Mouse (Mus musculus) hindbrain, embryonic 12.5 days (tissue): ENCODE data around the gene Plpp7. TPM values are rescaled to one million over a fixed set of nuclear protein-coding genes. Genes with fewer than 3 reads are reported as not detected.

Experiments
- ATAC-seq: fragments of 200-750 bp; cut with Nextera tagmentation; 2 replicates; pipeline ENCODE4 v1.8.0; 2017; ENCODE audit warnings: moderate TSS enrichment; ENCODE audit not compliant: low FRiP score
- H3K27ac ChIP-seq: fragments of 300-500 bp; sonication (generic); 2 replicates; pipeline ENCODE4 v1.5.1; 2016; ENCODE audit warnings: mild to moderate bottlenecking
- H3K27me3 ChIP-seq: fragments of 300-500 bp; sonication (generic); 2 replicates; pipeline ENCODE4 v1.6.1; 2016; ENCODE audit warnings: mild to moderate bottlenecking
- H3K36me3 ChIP-seq: fragments of 300-500 bp; sonication (generic); 2 replicates; pipeline ENCODE4 v1.6.1; 2016; ENCODE audit warnings: mild to moderate bottlenecking
- H3K4me1 ChIP-seq: fragments of 300-500 bp; sonication (generic); 2 replicates; pipeline ENCODE4 v1.6.1; 2016
- H3K4me2 ChIP-seq: fragments of 300-500 bp; sonication (generic); replicated peaks from 2 replicates; pipeline ENCODE4 v1.6.1; 2016; ENCODE audit warnings: mild to moderate bottlenecking
- H3K4me3 ChIP-seq: fragments of 300-500 bp; sonication (generic); 2 replicates; pipeline ENCODE4 v1.5.1; 2016; ENCODE audit warnings: mild to moderate bottlenecking
- H3K9ac ChIP-seq: fragments of 300-500 bp; sonication (generic); 2 replicates; pipeline ENCODE4 v1.6.1; 2016; ENCODE audit warnings: mild to moderate bottlenecking, moderate library complexity
- H3K9me3 ChIP-seq: fragments of 300-500 bp; sonication (generic); replicated peaks from 2 replicates; pipeline ENCODE4 v1.6.1; 2016; ENCODE audit warnings: mild to moderate bottlenecking
- WGBS: fragments of 180-500 bp; shearing (Covaris S2); methylation state at CpG from one replicate; pipeline ENCODE4 v1.1.7; 2016; 5-methylcytosine and 5-hydroxymethylcytosine counted together
- polyA plus RNA-seq: library from polyadenylated mRNA; unstranded; fragments of >200 nt; fragmentation: Nextera tagmentation; extraction: Ambion mirVana; gene quantifications from 2 replicates; pipeline ENCODE4 v1.2.1, GENCODE M21; 2016

Gene Plpp7
- polyA plus RNA-seq, 1 experiment from 2014 or later = 11.1 TPM

- H3K4me2 ChIP-seq = peak overlapping the region; percentile 49
- peak overlapping the region; percentile 43; the same call in 1 of the 2 replicates for H3K9ac ChIP-seq
- 0 out of 2 replicates have a peak, but pooled peaks have one; percentile 8 for ATAC-seq
- 9% methylated on average over 34 of the region's 35 CpGs for WGBS
- H3K27ac ChIP-seq = no peak overlapping the region
- peak overlapping the region; percentile 16 for H3K4me3 ChIP-seq
- H3K36me3 ChIP-seq = no peaks in the 10 kb centered on the region
- no peaks in the 10 kb centered on the region for H3K9me3 ChIP-seq
- peaks cover 26% of the 10 kb centered on the region for H3K4me1 ChIP-seq
- H3K27me3 ChIP-seq = peaks cover 72% of the 10 kb centered on the region
These were observed 6.9 kb upstream of the Plpp7 start for GRCm38 (mm10) chr2:32088372-32088981.

DNA sequence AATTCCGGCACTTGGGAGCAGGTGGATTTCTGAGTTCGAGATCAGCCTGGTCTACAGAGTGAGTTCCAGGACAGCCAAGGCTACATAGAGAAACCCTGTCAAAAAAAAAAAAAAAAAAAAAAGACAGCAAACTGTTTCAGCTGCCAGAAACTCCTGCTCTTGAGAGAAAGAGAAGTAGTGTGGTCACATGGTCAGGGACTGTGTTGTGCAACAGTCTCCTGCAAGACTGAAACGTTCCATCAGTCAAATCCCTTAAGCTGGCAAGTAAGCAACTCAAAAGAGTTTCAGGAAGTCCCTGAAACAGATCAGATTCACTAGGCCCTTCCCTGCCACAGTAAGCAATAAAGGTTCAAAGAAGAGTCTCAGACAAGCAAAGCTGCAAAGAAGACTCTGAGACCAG lies 5.7 kb upstream of the Plpp7 start:
- no peaks in the 10 kb centered on the region for H3K9me3 ChIP-seq
- H3K9ac ChIP-seq = no peak overlapping the region
- peaks cover 61% of the 10 kb centered on the region for H3K27me3 ChIP-seq
- H3K4me1 ChIP-seq = peaks cover 16% of the 10 kb centered on the region
- H3K36me3 ChIP-seq = no peaks in the 10 kb centered on the region
- H3K4me3 ChIP-seq = no peak overlapping the region
- no peak for ATAC-seq
- no peak overlapping the region for H3K4me2 ChIP-seq
- no peak overlapping the region for H3K27ac ChIP-seq
- WGBS = 78% methylated on average over 3 of the region's 3 CpGs

GRCm38 (mm10) chr2:32090145-32090544 lies 5.2 kb upstream of the Plpp7 start:
- Histone ChIP-seq H3K4me1 (peaks cover 17% of the 10 kb centered on the region), H3K27ac (no peak overlapping the region), H3K9me3 (no peaks in the 10 kb centered on the region), H3K36me3 (no peaks in the 10 kb centered on the region), H3K9ac (no peak overlapping the region), H3K27me3 (peaks cover 55% of the 10 kb centered on the region), H3K4me2 (no peak overlapping the region), H3K4me3 (no peak overlapping the region)
- ATAC-seq = no peak
- 75% methylated on average over 2 of the region's 2 CpGs for WGBS

GRCm38 (mm10) chr2:32091956-32092355 lies 3.4 kb upstream of the Plpp7 start:
- Histone ChIP-seq H3K9ac (no peak overlapping the region), H3K4me3 (no peak overlapping the region), H3K9me3 (no peaks in the 10 kb centered on the region), H3K36me3 (no peaks in the 10 kb centered on the region), H3K4me1 (peaks cover 35% of the 10 kb centered on the region), H3K4me2 (no peak overlapping the region), H3K27me3 (peaks cover 37% of the 10 kb centered on the region), H3K27ac (no peak overlapping the region)
- ATAC-seq = no peak
- 71% methylated on average over 3 of the region's 3 CpGs for WGBS

- 88% methylated on average over 7 of the region's 7 CpGs for WGBS
- H3K4me3 ChIP-seq = no peak overlapping the region
- no peaks in the 10 kb centered on the region for H3K9me3 ChIP-seq
- no peak overlapping the region for H3K4me2 ChIP-seq
- H3K27me3 ChIP-seq = peaks cover 15% of the 10 kb centered on the region
- no peak overlapping the region for H3K9ac ChIP-seq
- no peak overlapping the region for H3K27ac ChIP-seq
- H3K36me3 ChIP-seq = no peaks in the 10 kb centered on the region
- peaks cover 21% of the 10 kb centered on the region for H3K4me1 ChIP-seq
- ATAC-seq = no peak
These were observed 1.2 kb upstream of the Plpp7 start for GRCm38 (mm10) chr2:32094001-32094707.

GRCm38 (mm10) chr2:32096122-32096420 lies 743 bp downstream of the Plpp7 start:
- H3K9ac ChIP-seq = peak overlapping the region; percentile 72
- peak overlapping the region; percentile 70 for H3K4me2 ChIP-seq
- ATAC-seq = no peak; the same call in 1 of the 2 replicates
- peak overlapping the region; percentile 42 for H3K4me3 ChIP-seq
- peaks cover 7% of the 10 kb centered on the region; the same call in 1 of the 2 replicates for H3K36me3 ChIP-seq
- H3K4me1 ChIP-seq = peaks cover 19% of the 10 kb centered on the region
- H3K9me3 ChIP-seq = no peaks in the 10 kb centered on the region; the same call in 1 of the 2 replicates
- H3K27me3 ChIP-seq = no peaks in the 10 kb centered on the region
- peak overlapping the region; percentile 80 for H3K27ac ChIP-seq
- WGBS = 78% methylated on average over 10 of the region's 10 CpGs

DNA sequence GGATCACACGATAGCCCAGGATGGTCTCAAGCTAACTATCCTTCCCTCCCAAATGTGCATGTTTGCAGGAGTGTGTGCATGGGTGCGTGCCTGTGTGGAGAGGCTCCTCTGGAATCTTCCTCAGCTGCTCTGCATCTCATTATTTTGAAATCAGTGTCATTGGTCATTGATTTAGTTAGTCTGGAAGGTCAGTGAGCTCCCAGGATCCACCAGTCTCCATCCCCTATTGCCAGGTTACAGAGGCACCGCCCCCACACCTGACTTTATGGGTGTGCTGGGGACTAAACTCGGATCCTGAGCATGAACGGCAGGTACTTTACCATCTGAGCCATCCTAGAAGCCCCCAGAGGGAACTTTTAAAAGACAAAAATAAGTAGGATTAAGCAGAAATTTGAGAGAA lies 7.6 kb downstream of the Plpp7 start:
- no peak for ATAC-seq
- H3K4me2 ChIP-seq = no peak overlapping the region; the same call in 1 of the 2 replicates
- no peak overlapping the region for H3K4me3 ChIP-seq
- peaks cover 17% of the 10 kb centered on the region for H3K4me1 ChIP-seq
- no peaks in the 10 kb centered on the region; the same call in 1 of the 2 replicates for H3K9me3 ChIP-seq
- H3K9ac ChIP-seq = no peak overlapping the region
- WGBS = 62% methylated on average over 5 of the region's 5 CpGs
- no peaks in the 10 kb centered on the region for H3K27me3 ChIP-seq
- H3K36me3 ChIP-seq = peaks cover 7% of the 10 kb centered on the region; the same call in 1 of the 2 replicates
- no peak overlapping the region for H3K27ac ChIP-seq

DNA sequence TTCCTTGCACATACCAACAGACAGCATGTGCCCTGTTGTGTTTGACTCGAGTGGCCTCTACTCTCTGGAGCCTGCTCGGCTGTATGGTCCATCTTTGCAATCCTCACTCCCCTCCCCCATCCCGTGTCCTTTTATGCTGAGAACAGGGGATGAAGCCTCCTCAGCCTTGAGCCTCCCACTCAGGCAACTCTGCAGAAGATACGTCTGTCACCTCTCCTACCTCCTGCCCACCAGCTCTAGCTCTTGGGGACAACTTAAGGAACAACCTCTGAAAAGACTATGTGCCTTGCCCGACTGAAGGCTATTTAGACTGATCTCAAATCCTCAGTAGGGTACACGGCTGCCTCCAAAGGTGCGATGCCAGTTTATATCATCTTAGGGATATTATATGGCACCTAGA lies 8.2 kb downstream of the Plpp7 start:
- no peaks in the 10 kb centered on the region; the same call in 1 of the 2 replicates for H3K9me3 ChIP-seq
- no peak overlapping the region for H3K27ac ChIP-seq
- peaks cover 11% of the 10 kb centered on the region; the same call in 1 of the 2 replicates for H3K36me3 ChIP-seq
- no peak overlapping the region; the same call in 1 of the 2 replicates for H3K4me2 ChIP-seq
- H3K27me3 ChIP-seq = no peaks in the 10 kb centered on the region
- peaks cover 17% of the 10 kb centered on the region for H3K4me1 ChIP-seq
- no peak overlapping the region for H3K4me3 ChIP-seq
- H3K9ac ChIP-seq = no peak overlapping the region
- no peak for ATAC-seq
- 72% methylated on average over 7 of the region's 7 CpGs for whole genome bisulfite sequencing

DNA sequence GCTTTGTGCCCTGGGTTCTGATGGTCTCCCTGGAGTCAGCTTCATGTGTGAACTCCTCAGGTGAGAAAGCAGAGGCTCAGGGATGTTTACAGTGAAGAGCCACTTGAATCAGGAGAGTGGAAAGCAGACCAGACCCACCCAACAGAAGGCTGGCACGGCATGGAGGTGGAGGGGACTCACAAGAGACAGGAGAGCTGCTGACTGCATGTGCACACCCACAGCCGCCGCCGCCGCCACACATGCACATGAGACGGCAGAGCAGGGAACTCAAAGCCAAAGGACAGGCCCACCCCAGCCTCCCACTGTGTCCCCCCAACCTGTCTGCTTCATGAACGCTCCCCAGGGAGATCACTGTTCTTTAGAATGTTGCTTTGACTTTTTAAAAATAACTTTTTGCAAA lies 8.8 kb downstream of the Plpp7 start:
- H3K4me1 ChIP-seq = peaks cover 17% of the 10 kb centered on the region
- WGBS = 81% methylated on average over 7 of the region's 7 CpGs
- ATAC-seq = no peak
- no peak overlapping the region for H3K9ac ChIP-seq
- H3K27ac ChIP-seq = no peak overlapping the region
- H3K27me3 ChIP-seq = no peaks in the 10 kb centered on the region
- H3K36me3 ChIP-seq = peaks cover 12% of the 10 kb centered on the region; the same call in 1 of the 2 replicates
- no peaks in the 10 kb centered on the region; the same call in 1 of the 2 replicates for H3K9me3 ChIP-seq
- H3K4me3 ChIP-seq = no peak overlapping the region
- no peak overlapping the region for H3K4me2 ChIP-seq

- no peak overlapping the region for H3K4me3 ChIP-seq
- no peaks in the 10 kb centered on the region; the same call in 1 of the 2 replicates for H3K9me3 ChIP-seq
- H3K27me3 ChIP-seq = no peaks in the 10 kb centered on the region
- H3K9ac ChIP-seq = no peak overlapping the region
- H3K36me3 ChIP-seq = 0 out of 2 replicates have a peak, but pooled peaks cover 5% of the 10 kb centered on the region
- peak; percentile 52; the same call in 1 of the 2 replicates for ATAC-seq
- no peak overlapping the region for H3K4me2 ChIP-seq
- peaks cover 17% of the 10 kb centered on the region for H3K4me1 ChIP-seq
- H3K27ac ChIP-seq = peak overlapping the region; percentile 30
- 57% methylated on average over 16 of the region's 16 CpGs for WGBS
These were observed 10.0 kb downstream of the Plpp7 start for GRCm38 (mm10) chr2:32105117-32105913.

- Histone ChIP-seq H3K9ac (no peak overlapping the region), H3K27me3 (no peaks in the 10 kb centered on the region; the same call in 1 of the 2 replicates), H3K36me3 (0 out of 2 replicates have a peak, but pooled peaks cover 8% of the 10 kb centered on the region), H3K4me1 (peaks cover 23% of the 10 kb centered on the region), H3K4me3 (no peak overlapping the region), H3K9me3 (no peaks in the 10 kb centered on the region; the same call in 1 of the 2 replicates), H3K4me2 (no peak overlapping the region), H3K27ac (peak overlapping the region; percentile 30; the same call in 1 of the 2 replicates)
- WGBS = 84% methylated on average over 7 of the region's 7 CpGs
- no peak for ATAC-seq
These were observed 10.6 kb downstream of the Plpp7 start for GRCm38 (mm10) chr2:32105930-32106329.

DNA sequence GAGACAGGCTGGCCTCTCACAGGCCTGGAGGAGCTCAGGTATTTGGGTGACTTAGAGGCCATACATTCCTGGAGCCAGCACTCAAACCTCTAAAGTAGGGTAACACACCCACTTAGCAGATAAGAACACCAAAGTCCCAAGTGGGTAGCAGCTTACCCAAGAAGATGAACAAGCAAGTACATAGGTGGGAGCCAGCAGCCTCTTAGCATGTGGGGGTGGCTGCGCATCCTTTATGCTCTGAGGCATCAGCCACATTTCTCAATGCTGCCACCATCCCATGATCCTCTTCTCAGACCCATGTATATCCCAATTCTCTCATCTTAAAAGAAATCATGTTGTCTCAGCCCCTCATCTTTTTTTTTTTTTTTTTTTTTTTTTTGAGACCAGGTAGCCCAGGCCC lies 15.9 kb downstream of the Plpp7 start:
- Histone ChIP-seq H3K36me3 (0 out of 2 replicates have a peak, but pooled peaks cover 8% of the 10 kb centered on the region), H3K27me3 (no peaks in the 10 kb centered on the region; the same call in 1 of the 2 replicates), H3K4me3 (no peak overlapping the region), H3K4me1 (peaks cover 6% of the 10 kb centered on the region; the same call in 1 of the 2 replicates), H3K27ac (no peak overlapping the region), H3K4me2 (no peak overlapping the region), H3K9ac (no peak overlapping the region), H3K9me3 (no peaks in the 10 kb centered on the region)
- WGBS = 94% methylated on average over 1 of the region's 1 CpGs
- no peak for ATAC-seq
